Mouse (Mus musculus) kidney, embryonic 15.5 days (tissue): ENCODE results near the gene Fam189a2. TPM values are rescaled to one million over a fixed set of nuclear protein-coding genes. Genes with fewer than 3 reads are reported as not detected.

ENCODE experiments used
- ATAC-seq: fragments of 200-750 bp; cut with Nextera tagmentation; replicated peaks from 2 replicates; pipeline ENCODE4 v1.8.0; 2017; ENCODE audit warnings: moderate TSS enrichment; ENCODE audit not compliant: low FRiP score
- H3K27ac ChIP-seq: fragments of 300-500 bp; sonication (generic); 2 replicates; pipeline ENCODE4 v1.5.1; 2015; ENCODE audit warnings: mild to moderate bottlenecking, inconsistent platforms
- H3K27me3 ChIP-seq: fragments of 300-500 bp; sonication (generic); 2 replicates; pipeline ENCODE4 v1.6.1; 2015; ENCODE audit warnings: inconsistent platforms
- H3K36me3 ChIP-seq: fragments of 300-500 bp; sonication (generic); 2 replicates; pipeline ENCODE4 v1.6.1; 2015; ENCODE audit warnings: inconsistent platforms
- H3K4me1 ChIP-seq: fragments of 300-500 bp; sonication (generic); 2 replicates; pipeline ENCODE4 v1.6.1; 2015; ENCODE audit warnings: inconsistent platforms
- H3K4me2 ChIP-seq: fragments of 300-500 bp; sonication (generic); 2 replicates; pipeline ENCODE4 v1.6.1; 2015; ENCODE audit warnings: moderate library complexity, mild to moderate bottlenecking, inconsistent platforms
- H3K4me3 ChIP-seq: fragments of 300-500 bp; sonication (generic); replicated peaks from 2 replicates; pipeline ENCODE4 v1.5.1; 2015; ENCODE audit warnings: mild to moderate bottlenecking, inconsistent platforms
- H3K9ac ChIP-seq: fragments of 300-500 bp; sonication (generic); 2 replicates; pipeline ENCODE4 v1.6.1; 2015; ENCODE audit warnings: mild to moderate bottlenecking, inconsistent platforms
- H3K9me3 ChIP-seq: fragments of 300-500 bp; sonication (generic); replicated peaks from 2 replicates; pipeline ENCODE4 v1.6.1; 2016; ENCODE audit warnings: inconsistent platforms
- WGBS: fragments of 180-500 bp; shearing (Covaris S2); methylation state at CpG from one replicate; pipeline ENCODE4 v1.1.7; 2015; ENCODE audit warnings: mixed read lengths; 5-methylcytosine and 5-hydroxymethylcytosine counted together
- polyA plus RNA-seq: library from polyadenylated mRNA; unstranded; fragments of >200 nt; fragmentation: Nextera tagmentation; extraction: Ambion mirVana; gene quantifications from 2 replicates; pipeline ENCODE4 v1.2.1, GENCODE M21; 2015

The Fam189a2 gene
- polyA plus RNA-seq, 1 experiment from 2014 or later, result 1.5 TPM

DNA sequence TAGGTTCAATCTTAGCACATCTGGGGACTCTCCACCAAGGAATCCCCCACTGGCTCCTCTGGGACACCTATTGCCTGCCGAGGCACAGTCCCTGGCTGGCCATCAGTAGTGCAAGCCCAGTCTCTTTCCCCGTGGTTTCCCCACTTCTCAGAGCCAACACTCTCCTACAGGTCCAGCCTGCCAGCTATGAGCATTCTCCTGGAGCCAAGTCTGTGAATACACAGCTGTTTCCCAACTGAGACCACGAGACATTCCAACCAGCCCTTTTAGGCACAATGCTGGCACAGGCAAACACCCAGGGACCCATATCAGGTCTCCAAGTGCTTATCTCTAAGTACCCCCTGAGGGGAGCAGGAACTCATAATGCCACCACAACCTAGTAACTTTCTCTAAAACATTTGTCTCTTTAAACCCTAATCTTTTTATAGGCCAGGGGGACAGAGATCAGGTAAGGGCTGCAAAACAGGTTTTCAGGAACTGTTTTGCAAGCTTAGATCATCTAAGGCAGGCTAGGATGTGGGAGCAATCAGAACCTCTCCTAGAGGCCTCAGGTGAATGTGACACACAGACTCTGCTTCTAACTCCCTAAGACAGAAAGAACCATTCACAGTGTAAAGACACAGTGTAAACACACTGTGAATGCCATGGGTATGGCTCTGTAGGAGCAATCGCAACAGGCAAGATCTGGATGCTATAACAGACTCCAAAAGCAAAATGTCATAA is 23.0 kb downstream of the Fam189a2 start:
- Histone ChIP-seq H3K27me3 (no peaks in the 10 kb centered on the region), H3K36me3 (no peaks in the 10 kb centered on the region), H3K9me3 (no peaks in the 10 kb centered on the region), H3K4me3 (no peak overlapping the region), H3K9ac (no peak overlapping the region), H3K4me1 (peaks cover 3% of the 10 kb centered on the region; the same call in 1 of the 2 replicates), H3K4me2 (no peak overlapping the region), H3K27ac (no peak overlapping the region)
- ATAC-seq, result no peak
- WGBS, result 67% methylated on average over 4 of the region's 4 CpGs

DNA sequence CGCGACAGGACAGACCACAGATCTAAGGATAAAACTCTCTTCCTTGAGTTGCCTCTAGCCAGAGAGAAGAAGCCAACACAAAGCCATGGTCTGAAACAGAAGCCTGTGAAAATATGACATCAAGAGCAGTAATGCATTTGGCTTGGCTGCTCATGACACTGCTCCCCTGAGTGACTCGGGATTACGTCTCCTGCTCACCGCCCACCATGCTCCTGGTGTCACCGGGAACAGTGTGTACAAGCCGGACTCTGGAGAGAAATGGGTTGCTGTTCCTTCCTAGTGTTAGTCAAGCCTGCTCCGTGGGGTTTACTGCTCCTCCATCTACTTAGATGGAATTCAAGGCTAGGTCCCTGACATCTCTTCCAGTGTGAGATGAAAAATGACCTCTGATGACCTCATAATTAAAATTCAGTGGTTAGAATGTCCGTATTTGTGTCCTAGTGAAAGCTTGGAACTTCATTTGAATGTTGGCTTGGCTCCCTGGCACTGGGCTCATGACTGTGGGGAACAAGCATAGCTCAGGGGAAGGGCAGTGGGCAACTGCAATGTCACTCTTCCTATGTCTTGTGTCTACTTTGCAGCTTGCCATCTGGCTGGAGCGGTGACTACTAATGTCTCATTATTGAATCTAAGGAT is 23.7 kb downstream of the Fam189a2 start:
- H3K27ac ChIP-seq, result no peak overlapping the region

DNA sequence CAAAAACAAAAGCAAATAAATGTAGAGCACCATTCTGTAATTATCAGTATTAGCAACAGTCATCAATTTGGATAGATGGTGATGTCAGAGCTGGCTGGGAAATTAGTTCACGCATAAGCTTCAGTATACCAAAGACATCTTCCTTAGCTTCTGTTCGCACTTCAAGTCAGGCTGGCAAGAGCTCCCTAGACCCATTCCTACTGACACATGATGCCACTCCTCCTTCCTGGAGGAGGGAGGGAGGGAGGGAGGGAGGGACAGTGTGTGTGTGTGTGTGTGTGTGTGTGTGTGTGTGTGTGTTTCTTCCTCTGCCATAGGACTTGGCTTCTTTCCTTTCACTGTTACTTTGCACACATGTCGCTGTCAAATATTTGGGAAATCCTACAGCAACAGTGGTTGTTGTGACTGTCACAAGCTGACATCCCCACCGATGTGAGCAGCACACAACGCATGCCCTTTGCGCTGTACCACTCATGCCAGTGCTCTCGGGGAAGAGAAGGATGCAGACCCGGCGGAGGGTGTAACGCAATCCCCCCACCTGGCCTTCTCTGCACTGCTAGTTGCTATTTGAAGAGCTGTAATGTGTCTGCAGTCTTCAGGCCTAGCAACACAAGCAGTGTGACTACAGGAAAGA is 34.9 kb downstream of the Fam189a2 start:
- no peaks in the 10 kb centered on the region for H3K9me3 ChIP-seq
- H3K36me3 ChIP-seq, result no peaks in the 10 kb centered on the region
- H3K9ac ChIP-seq, result no peak overlapping the region
- H3K4me2 ChIP-seq, result no peak overlapping the region
- no peak overlapping the region for H3K4me3 ChIP-seq
- 58% methylated on average over 10 of the region's 10 CpGs for WGBS
- H3K27ac ChIP-seq, result no peak overlapping the region
- peak; percentile 70; the same call in 1 of the 2 replicates for ATAC-seq
- 0 out of 2 replicates have a peak, but pooled peaks cover 4% of the 10 kb centered on the region for H3K4me1 ChIP-seq
- no peaks in the 10 kb centered on the region for H3K27me3 ChIP-seq

More for the DNA sequence above, 23.7 kb downstream of the Fam189a2 start:
- no peak overlapping the region for H3K9ac ChIP-seq
- H3K4me3 ChIP-seq, result no peak overlapping the region
- no peaks in the 10 kb centered on the region for H3K36me3 ChIP-seq
- no peak overlapping the region for H3K4me2 ChIP-seq
- 87% methylated on average over 10 of the region's 10 CpGs for WGBS
- H3K4me1 ChIP-seq, result peaks cover 3% of the 10 kb centered on the region; the same call in 1 of the 2 replicates
- H3K9me3 ChIP-seq, result no peaks in the 10 kb centered on the region
- no peaks in the 10 kb centered on the region for H3K27me3 ChIP-seq
- no peak for ATAC-seq

DNA sequence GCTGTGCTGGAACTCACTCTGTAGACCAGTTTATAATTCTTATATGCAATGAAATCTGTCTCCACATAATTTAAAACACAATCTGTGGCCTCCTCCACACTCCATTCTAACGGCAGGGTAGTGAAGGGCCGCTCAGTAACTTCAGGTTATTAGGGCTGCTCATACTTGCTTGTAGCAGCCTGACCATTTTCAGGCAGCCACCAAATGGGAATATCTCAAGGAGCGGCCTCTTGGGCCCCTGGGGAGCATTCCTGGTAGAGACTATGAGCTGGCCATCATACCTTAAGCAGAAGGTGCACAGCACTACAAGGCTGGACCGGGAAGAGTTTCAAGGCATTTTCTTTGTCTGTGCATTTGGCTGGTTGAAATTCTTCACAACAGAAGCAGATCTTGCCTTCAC is 42.7 kb downstream of the Fam189a2 start:
- Histone ChIP-seq H3K4me2 (no peak overlapping the region), H3K36me3 (no peaks in the 10 kb centered on the region), H3K27ac (no peak overlapping the region), H3K9ac (no peak overlapping the region), H3K4me1 (no peaks in the 10 kb centered on the region), H3K9me3 (no peaks in the 10 kb centered on the region), H3K27me3 (no peaks in the 10 kb centered on the region), H3K4me3 (no peak overlapping the region)
- WGBS, result 78% methylated on average over 4 of the region's 4 CpGs
- no peak for ATAC-seq

DNA sequence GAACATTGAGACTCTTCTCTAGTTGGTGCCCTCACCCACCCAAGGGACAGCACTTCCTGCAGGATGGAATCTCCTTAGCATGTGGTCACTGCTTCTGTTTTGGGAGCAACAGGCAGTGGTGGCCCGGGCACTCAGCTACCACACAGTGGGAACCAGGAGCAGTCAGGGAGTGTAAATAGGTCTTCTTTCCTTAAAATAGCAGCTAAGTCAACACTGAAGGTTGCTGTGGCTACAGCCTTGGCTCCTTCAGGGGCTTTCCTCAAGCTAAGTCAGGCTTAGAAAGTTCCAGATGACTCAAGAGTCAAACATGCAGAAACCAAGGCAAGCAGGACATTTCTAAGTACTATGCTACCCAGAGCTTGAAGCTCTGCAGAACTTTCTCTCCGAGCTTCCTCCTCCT is 43.5 kb downstream of the Fam189a2 start:
- no peak overlapping the region for H3K9ac ChIP-seq
- H3K4me3 ChIP-seq, result no peak overlapping the region
- H3K4me1 ChIP-seq, result no peaks in the 10 kb centered on the region
- no peaks in the 10 kb centered on the region for H3K9me3 ChIP-seq
- H3K4me2 ChIP-seq, result no peak overlapping the region
- no peaks in the 10 kb centered on the region for H3K36me3 ChIP-seq
- no peaks in the 10 kb centered on the region for H3K27me3 ChIP-seq
- WGBS, result 44% methylated on average over 2 of the region's 2 CpGs
- no peak for ATAC-seq
- H3K27ac ChIP-seq, result no peak overlapping the region

DNA sequence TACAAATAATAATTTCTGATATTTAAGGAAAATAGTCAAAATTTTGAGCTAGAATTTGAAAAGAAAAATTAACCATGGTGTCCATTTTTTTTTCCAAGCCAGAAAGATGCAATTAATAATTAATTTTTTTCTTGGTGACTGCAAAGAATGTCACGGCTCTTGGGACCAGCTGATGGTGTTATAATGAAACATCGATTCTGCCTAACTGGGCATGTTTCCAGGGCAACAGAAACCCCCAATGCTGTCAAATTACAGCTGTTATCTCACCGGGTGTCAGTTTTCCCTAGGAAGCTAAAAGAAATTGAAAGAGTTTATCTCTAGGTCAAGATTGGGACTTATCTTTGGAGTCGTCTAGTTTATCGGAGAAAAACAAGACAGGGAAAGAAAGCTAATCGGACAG is 46.6 kb downstream of the Fam189a2 start:
- no peak overlapping the region for H3K4me3 ChIP-seq
- no peaks in the 10 kb centered on the region for H3K27me3 ChIP-seq
- 70% methylated on average over 6 of the region's 6 CpGs for WGBS
- ATAC-seq, result no peak
- no peaks in the 10 kb centered on the region for H3K4me1 ChIP-seq
- H3K9me3 ChIP-seq, result no peaks in the 10 kb centered on the region
- no peak overlapping the region for H3K9ac ChIP-seq
- H3K27ac ChIP-seq, result no peak overlapping the region
- no peaks in the 10 kb centered on the region for H3K36me3 ChIP-seq
- no peak overlapping the region for H3K4me2 ChIP-seq

DNA sequence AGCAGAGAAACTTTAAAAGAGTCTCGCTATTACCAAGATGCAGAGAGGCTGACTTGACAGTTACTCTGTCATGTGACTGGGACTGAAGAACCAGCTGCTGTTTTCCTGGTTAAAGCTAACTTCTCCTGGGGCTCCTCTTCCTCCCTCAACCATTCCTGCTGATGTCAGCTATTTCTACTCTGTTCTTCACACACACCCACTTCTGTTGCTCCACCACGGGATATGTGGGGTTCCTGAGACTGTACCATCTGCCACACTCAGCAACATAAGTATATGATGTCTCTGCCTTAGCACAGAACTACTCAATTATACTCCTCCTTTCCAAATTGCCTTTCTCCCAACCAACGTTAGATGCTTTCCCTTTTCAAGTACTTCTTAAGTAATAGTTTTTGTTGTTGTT is 50.2 kb downstream of the Fam189a2 start:
- no peak for ATAC-seq
- 72% methylated on average over 3 of the region's 3 CpGs for WGBS
- no peaks in the 10 kb centered on the region for H3K27me3 ChIP-seq
- H3K4me1 ChIP-seq, result no peaks in the 10 kb centered on the region
- H3K36me3 ChIP-seq, result no peaks in the 10 kb centered on the region; the same call in 1 of the 2 replicates
- no peak overlapping the region for H3K9ac ChIP-seq
- H3K4me3 ChIP-seq, result no peak overlapping the region
- H3K27ac ChIP-seq, result no peak overlapping the region
- no peaks in the 10 kb centered on the region for H3K9me3 ChIP-seq
- H3K4me2 ChIP-seq, result no peak overlapping the region

DNA sequence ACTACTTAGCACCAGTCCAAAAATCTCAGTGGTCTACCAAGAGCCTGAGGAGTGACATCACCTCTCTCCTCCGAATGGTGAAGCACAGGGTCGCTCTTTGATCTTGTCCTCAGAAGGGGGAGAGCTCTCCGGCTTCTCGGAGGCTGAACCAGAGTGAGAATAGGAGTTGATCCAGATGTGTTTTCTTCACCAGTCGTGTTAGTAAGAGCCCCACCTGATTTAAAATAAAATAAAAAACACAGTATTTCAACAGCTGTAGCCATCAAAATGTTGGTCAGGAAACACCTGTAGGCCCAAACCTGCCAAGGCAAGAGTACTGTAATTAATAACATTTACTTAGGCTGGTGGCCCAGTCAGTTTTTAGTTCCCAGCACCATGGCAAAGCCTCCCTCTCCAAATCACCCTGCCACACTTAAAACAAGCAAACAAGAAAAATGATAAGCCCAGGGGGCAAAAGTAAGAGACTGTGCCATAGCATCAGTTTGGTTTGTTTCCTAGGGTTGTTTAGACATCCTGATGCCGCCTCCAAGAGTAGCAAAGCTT is 52.8 kb downstream of the Fam189a2 start:
- peaks cover 6% of the 10 kb centered on the region for H3K4me1 ChIP-seq
- H3K4me2 ChIP-seq, result no peak overlapping the region
- H3K27ac ChIP-seq, result no peak overlapping the region
- no peaks in the 10 kb centered on the region for H3K27me3 ChIP-seq
- no peak overlapping the region for H3K9ac ChIP-seq
- ATAC-seq, result no peak
- H3K9me3 ChIP-seq, result no peaks in the 10 kb centered on the region
- no peak overlapping the region for H3K4me3 ChIP-seq
- no peaks in the 10 kb centered on the region; the same call in 1 of the 2 replicates for H3K36me3 ChIP-seq
- 54% methylated on average over 6 of the region's 6 CpGs for WGBS

DNA sequence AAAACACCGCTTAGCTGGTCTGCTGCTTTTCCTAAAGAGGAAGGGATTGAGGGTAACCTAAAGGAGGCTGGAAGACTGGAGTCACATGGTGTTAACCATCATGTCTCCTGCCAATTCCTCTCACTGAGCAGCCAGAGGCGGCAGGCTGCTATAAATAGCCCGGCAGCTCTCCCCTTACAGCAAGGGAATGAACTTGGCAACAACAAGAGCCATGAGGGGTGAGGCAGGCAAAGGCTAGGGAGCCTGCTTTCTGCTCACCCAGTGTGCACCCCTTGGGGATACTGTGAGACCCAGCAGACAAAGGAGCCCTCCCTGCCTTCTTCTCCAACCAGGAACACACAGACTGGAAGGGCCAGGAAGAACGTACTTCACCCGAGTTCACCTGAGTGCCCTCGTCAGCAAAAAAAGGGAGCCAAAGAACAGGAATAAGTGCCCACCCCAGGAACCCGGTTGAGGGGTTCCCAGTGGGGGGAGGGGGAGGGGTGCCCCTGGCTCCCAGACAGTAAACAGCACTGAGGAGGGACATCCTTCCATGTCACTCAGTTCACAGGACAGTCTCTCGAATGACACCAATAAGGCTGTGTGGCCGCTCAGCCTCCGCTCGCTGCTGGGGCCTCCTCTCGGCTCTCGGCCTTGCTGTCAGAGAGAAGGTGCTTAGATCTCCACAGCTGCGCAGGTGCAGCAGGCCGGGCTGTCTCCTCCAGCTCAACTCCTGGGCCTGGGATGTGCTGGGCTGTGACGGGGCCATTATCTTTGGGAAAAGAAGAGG is 57.8 kb downstream of the Fam189a2 start:
- Histone ChIP-seq H3K9me3 (no peaks in the 10 kb centered on the region), H3K4me2 (no peak overlapping the region), H3K9ac (no peak overlapping the region), H3K4me3 (no peak overlapping the region), H3K36me3 (no peaks in the 10 kb centered on the region; the same call in 1 of the 2 replicates), H3K4me1 (peaks cover 17% of the 10 kb centered on the region), H3K27me3 (no peaks in the 10 kb centered on the region), H3K27ac (no peak overlapping the region)
- ATAC-seq, result peak; percentile 54; the same call in 1 of the 2 replicates
- WGBS, result 59% methylated on average over 16 of the region's 16 CpGs

DNA sequence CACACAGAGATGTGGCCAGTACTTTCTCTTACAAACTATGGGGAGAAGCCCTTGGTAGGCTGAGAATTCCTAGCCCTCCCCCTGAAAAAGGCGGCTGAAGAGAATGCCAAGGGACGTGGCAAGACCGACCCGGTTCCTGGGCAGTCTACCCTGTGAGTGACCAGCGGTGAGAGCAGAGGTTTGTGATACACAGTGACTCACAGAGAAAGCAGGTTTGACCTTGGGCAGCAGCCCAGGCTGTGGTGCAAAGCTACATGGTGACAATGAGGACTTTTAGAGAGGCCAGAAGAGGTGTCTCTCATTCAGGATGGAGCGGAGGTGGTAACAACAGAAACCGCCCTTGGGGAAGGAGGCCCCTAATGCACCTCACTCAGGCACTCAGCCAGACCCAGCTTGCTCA is 59.4 kb downstream of the Fam189a2 start:
- Histone ChIP-seq H3K27me3 (no peaks in the 10 kb centered on the region), H3K9ac (no peak overlapping the region), H3K27ac (no peak overlapping the region), H3K36me3 (no peaks in the 10 kb centered on the region; the same call in 1 of the 2 replicates), H3K4me1 (peaks cover 24% of the 10 kb centered on the region), H3K4me3 (no peak overlapping the region), H3K9me3 (no peaks in the 10 kb centered on the region), H3K4me2 (no peak overlapping the region)
- WGBS, result 92% methylated on average over 7 of the region's 7 CpGs
- no peak for ATAC-seq

DNA sequence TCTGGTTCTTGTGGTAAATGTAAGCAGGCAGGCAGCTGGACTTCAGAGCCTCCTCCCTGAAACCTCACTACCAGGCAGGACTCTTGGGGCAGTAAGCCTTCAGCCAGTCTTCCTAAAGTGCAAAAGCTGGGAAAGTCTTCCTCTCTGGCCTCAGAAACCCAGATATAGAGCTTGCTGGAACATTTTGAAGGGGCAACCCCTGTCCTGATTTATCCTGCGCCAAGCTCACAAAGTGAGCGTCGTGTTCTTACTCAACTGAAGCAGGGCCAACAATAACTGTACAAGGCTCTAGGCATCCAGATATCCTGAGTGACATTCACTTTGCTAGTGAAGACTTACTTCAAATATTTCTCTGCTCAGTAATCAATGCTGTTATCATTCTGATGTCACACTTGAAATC is 60.4 kb downstream of the Fam189a2 start:
- Histone ChIP-seq H3K27me3 (no peaks in the 10 kb centered on the region), H3K27ac (no peak overlapping the region), H3K36me3 (no peaks in the 10 kb centered on the region), H3K4me1 (peaks cover 24% of the 10 kb centered on the region), H3K4me3 (no peak overlapping the region), H3K4me2 (no peak overlapping the region), H3K9ac (no peak overlapping the region), H3K9me3 (no peaks in the 10 kb centered on the region)
- 86% methylated on average over 3 of the region's 3 CpGs for WGBS
- no peak for ATAC-seq
